Mouse (Mus musculus): Measurements from ENCODE around the gene Pea15a. TPM values are rescaled to one million over a fixed set of nuclear protein-coding genes. Genes with fewer than 3 reads are reported as not detected.

Pea15a gene
- polyA plus RNA-seq, 1 experiment from 2014 or later, result 87.4 TPM

DNA sequence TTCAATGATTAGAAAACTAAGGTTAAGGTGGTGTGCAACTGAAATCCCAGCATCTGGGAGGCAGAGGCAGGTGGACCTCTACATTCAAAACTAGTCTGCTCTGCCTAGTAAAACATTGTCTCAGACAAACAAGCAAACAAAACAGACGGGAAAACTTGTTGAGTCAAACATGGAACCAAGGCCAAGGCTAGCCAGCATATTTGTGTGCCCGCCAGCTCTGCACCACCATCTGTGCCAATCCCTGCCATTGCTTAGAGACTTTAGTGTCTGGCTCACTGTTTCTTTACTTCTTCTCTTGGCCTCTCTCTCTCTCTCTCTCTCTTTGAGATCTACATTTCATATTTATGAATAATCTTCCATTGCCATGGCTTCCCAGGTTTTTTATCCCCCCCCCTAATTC is 21.6 kb upstream of the Pea15a start:
- Histone ChIP-seq H3K4me1 (replicated peaks; ENCODE audit: control insufficient read depth, insufficient read depth, low read length) (no peaks in the 10 kb centered on the region), H3K27me3 (replicated peaks; ENCODE audit: control insufficient read depth, insufficient read depth, low read length) (no peaks in the 10 kb centered on the region), H3K36me3 (ENCODE audit: control insufficient read depth, insufficient read depth, low read length) (no peaks in the 10 kb centered on the region), H3K9me3 (ENCODE audit: control insufficient read depth, low read length) (no peaks in the 10 kb centered on the region), H3K27ac (ENCODE audit: low read depth) (no peak overlapping the region), H3K4me2 (ENCODE audit: low read length) (no peak overlapping the region), H3K4me3 (ENCODE audit: low read depth, low read length) (no peak overlapping the region), H3K9ac (ENCODE audit: low read length) (no peak overlapping the region)
- ATAC-seq (replicated peaks; ENCODE audit: low FRiP score, low TSS enrichment, low read depth) (no peak), DNase-seq (ENCODE audit: low spot score) (no peak)
- WGBS, result 88% methylated on average over 2 of the region's 2 CpGs

DNA sequence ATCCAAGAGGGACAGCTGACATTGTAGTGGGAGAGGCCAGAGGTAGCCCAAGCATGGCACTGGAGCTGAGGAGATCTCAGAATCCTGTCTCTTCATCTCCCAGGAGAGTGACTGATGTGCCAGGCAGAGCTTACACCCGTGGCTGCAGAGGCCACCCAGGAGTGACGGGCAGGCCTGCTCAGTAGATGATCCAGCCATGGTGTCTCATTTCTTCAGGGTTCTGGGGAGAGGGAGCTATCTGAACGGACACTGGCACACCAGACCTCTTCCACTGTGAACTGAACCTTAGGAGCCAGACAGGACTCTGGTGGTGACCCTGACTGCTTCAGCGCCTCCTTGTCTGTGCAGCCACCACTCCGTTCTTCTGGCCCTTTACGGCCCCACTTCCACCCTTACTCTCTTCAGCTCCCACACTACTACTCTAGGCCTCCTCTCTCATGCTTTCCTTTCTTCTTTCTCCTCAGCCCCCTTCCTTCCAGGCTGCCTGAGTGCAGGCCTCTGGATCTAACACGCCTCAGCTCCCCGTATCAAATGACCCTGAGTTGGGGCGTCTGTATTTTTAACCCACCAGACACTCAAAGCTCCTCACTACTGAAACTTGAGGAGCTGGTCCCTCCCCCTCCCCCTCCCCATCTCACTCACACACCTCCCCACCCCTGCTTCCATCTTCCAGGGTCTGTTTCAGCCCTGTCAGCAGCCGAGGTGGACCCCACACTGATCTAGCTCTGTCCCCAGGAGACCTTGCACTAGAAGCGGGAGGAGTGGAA is 14.9 kb upstream of the Pea15a start:
- DNase-seq (ENCODE audit: low spot score), result no peak
- H3K4me1 ChIP-seq (replicated peaks; ENCODE audit: control insufficient read depth, insufficient read depth, low read length), result peaks cover 39% of the 10 kb centered on the region
- peak overlapping the region; percentile 58 for H3K27ac ChIP-seq (ENCODE audit: low read depth)

DNA sequence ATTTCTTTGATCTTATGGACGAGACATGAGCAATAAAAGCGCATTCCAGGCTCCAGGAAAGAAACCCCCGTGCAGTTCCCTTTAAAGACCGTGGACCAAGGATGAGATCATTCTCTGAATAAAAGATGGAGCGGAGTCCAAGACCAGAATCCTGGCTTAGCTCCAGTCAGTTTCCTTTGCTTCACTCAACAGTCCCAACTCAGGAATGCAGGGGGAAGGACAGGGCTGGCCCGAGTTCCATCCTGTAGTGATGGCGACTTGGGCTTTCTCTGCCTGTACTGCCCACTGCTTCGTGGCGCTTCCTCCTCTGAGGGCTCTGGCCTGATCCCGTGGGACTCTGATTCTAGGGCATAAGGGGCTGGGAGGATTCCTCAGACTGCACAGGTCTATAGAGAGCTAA is 13.8 kb upstream of the Pea15a start:
- ATAC-seq (replicated peaks; ENCODE audit: low FRiP score, low TSS enrichment, low read depth) (peak; percentile 42), DNase-seq (ENCODE audit: low spot score) (peak; percentile 60)
- Histone ChIP-seq H3K4me3 (ENCODE audit: low read depth, low read length) (no peak overlapping the region), H3K27ac (ENCODE audit: low read depth) (peak overlapping the region; percentile 58), H3K36me3 (ENCODE audit: control insufficient read depth, insufficient read depth, low read length) (no peaks in the 10 kb centered on the region), H3K9me3 (ENCODE audit: control insufficient read depth, low read length) (no peaks in the 10 kb centered on the region), H3K27me3 (replicated peaks; ENCODE audit: control insufficient read depth, insufficient read depth, low read length) (no peaks in the 10 kb centered on the region), H3K9ac (ENCODE audit: low read length) (no peak overlapping the region), H3K4me1 (replicated peaks; ENCODE audit: control insufficient read depth, insufficient read depth, low read length) (peaks cover 39% of the 10 kb centered on the region), H3K4me2 (ENCODE audit: low read length) (no peak overlapping the region; the same call in 1 of the 2 replicates)
- 32% methylated on average over 10 of the region's 10 CpGs for WGBS

More for the DNA sequence above, 14.9 kb upstream of the Pea15a start:
- Histone ChIP-seq H3K9me3 (ENCODE audit: control insufficient read depth, low read length) (no peaks in the 10 kb centered on the region), H3K36me3 (ENCODE audit: control insufficient read depth, insufficient read depth, low read length) (no peaks in the 10 kb centered on the region), H3K4me3 (ENCODE audit: low read depth, low read length) (no peak overlapping the region), H3K4me2 (ENCODE audit: low read length) (no peak overlapping the region), H3K9ac (ENCODE audit: low read length) (no peak overlapping the region), H3K27me3 (replicated peaks; ENCODE audit: control insufficient read depth, insufficient read depth, low read length) (no peaks in the 10 kb centered on the region)
- ATAC-seq (replicated peaks; ENCODE audit: low FRiP score, low TSS enrichment, low read depth), result no peak
- WGBS, result 44% methylated on average over 11 of the region's 11 CpGs

DNA sequence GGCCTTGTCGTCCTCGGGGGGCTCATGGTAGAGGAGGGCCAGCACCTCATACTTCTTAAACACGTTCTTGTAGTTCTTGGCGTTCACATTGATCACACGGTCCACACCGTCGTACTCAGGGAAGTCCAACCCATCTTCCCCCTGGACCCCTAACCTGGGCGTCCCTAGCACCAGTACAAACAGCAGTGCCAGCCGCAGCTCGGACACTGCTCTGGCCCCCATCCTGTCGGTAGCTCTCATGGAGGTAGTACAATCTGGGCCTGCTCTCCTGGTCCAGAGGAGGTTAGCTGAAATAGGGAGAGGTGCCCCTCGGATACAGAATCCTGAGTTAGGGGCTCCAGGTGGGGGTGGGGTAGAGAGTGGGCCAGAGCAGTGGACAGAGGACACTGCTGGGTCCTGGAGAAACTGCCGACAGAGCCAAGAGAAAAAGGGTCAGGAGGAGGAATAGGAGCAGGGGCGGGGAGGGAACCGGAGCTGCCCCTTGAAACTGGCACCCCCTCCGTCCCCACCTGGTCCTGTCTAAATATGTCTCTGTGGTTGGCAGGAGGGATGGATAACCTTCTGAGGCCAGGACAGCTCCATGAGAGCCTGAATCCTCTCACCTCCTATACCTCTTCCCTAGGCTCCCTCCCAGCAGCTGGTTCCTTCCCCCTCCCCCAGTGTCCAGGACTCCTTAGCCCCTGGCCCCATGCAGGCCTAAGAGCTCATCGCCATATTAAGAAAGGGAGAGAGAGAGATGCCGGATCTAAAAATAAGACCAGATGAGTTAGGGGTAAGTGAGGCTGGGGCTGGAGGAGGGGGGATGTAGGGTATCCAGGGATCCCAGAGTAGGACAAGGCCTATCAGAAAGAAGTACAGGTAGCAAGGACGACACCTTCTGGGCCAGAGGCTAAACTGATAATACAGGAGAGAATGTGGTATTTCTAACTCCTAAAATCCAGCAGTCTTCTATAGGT is 13.1 kb upstream of the Pea15a start, which contains the start of gene Casq1:
Casq1 (minus strand) TSS at position 418 of the 956 bp plus-strand sequence.
- DNase-seq (ENCODE audit: low spot score) (no peak), ATAC-seq (replicated peaks; ENCODE audit: low FRiP score, low TSS enrichment, low read depth) (no peak)
- H3K4me3 ChIP-seq (ENCODE audit: low read depth, low read length), result no peak within 1 kb of the TSS
- peaks cover 39% of the 10 kb centered on the region for H3K4me1 ChIP-seq (replicated peaks; ENCODE audit: control insufficient read depth, insufficient read depth, low read length)
- no peaks in the 10 kb centered on the region for H3K27me3 ChIP-seq (replicated peaks; ENCODE audit: control insufficient read depth, insufficient read depth, low read length)
- H3K36me3 ChIP-seq (ENCODE audit: control insufficient read depth, insufficient read depth, low read length), result no peaks in the 10 kb centered on the region
- no peak within 1 kb of the TSS for H3K9ac ChIP-seq (ENCODE audit: low read length)
- no peak within 1 kb of the TSS; the same call in 1 of the 2 replicates for H3K4me2 ChIP-seq (ENCODE audit: low read length)
- peak within 1 kb of the TSS; percentile 58 for H3K27ac ChIP-seq (ENCODE audit: low read depth)
- H3K9me3 ChIP-seq (ENCODE audit: control insufficient read depth, low read length), result no peaks in the 10 kb centered on the region
- WGBS, result 81% methylated on average over 19 of the region's 19 CpGs

DNA sequence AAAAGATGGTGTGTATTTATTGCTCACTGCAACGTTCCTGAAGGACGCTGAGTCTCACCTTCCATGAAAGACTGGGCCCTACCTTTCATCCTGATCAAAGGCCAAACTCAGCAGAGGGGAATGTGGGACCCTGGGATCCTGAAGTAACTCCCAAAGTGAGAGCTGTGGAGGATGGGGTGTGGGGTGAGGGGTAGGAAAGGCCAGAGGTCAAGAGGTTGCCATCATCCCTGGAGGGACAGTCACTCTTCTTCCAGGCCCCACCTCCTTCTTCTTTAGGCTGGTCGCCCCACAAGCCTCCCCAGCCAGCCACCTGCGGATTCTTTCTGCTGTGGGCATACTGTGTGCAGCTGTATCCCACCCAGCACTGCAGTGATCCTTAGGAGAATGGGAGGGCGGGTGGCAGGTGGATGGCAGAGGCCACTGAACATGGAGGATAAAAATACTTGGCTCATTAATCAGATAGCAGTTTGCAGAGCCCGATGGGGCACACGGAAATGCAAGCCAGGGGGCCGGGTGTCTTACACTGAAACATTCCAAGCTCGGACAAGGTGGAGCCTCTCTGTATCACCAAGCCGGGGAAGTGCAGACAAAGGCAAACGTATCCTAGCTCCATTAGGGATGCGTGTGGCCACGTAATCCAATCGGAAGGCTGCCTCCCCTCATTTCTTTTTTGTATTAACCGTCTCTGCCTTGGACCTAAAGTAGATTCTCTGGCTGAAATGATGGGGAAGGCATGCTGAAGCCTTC is 11.7 kb upstream of the Pea15a start:
- Histone ChIP-seq H3K9ac (ENCODE audit: low read length) (no peak overlapping the region), H3K9me3 (ENCODE audit: control insufficient read depth, low read length) (no peaks in the 10 kb centered on the region), H3K27ac (ENCODE audit: low read depth) (no peak overlapping the region), H3K4me3 (ENCODE audit: low read depth, low read length) (no peak overlapping the region), H3K27me3 (replicated peaks; ENCODE audit: control insufficient read depth, insufficient read depth, low read length) (no peaks in the 10 kb centered on the region), H3K4me2 (ENCODE audit: low read length) (no peak overlapping the region), H3K4me1 (replicated peaks; ENCODE audit: control insufficient read depth, insufficient read depth, low read length) (peaks cover 39% of the 10 kb centered on the region), H3K36me3 (ENCODE audit: control insufficient read depth, insufficient read depth, low read length) (no peaks in the 10 kb centered on the region)
- DNase-seq (ENCODE audit: low spot score), result no peak
- WGBS, result 60% methylated on average over 15 of the region's 15 CpGs
- no peak for ATAC-seq (replicated peaks; ENCODE audit: low FRiP score, low TSS enrichment, low read depth)

DNA sequence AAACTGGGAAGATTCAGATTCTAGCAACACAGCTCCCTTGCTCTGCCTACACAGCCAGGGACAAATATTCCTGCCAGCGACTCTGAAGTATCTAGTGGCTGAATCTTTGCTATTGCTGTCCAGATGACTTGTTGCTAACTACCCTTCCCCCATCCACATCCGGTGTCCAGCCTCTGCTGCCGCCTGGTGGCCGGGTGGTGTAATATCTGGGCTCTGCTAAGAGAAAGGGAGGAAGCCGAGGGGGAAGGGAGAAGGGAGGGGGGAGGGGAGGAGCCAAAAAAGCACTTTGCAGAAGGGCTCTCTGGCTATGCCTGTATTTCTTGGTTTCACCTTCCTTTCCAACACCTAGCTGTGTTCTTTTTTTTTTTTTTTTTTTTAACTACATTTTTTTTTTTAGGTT is 10.5 kb upstream of the Pea15a start:
- Histone ChIP-seq H3K4me3 (ENCODE audit: low read depth, low read length) (no peak overlapping the region), H3K4me2 (ENCODE audit: low read length) (peak overlapping the region; percentile 40), H3K27me3 (replicated peaks; ENCODE audit: control insufficient read depth, insufficient read depth, low read length) (no peaks in the 10 kb centered on the region), H3K36me3 (ENCODE audit: control insufficient read depth, insufficient read depth, low read length) (no peaks in the 10 kb centered on the region), H3K9ac (ENCODE audit: low read length) (no peak overlapping the region), H3K9me3 (ENCODE audit: control insufficient read depth, low read length) (no peaks in the 10 kb centered on the region), H3K27ac (ENCODE audit: low read depth) (peak overlapping the region; percentile 74), H3K4me1 (replicated peaks; ENCODE audit: control insufficient read depth, insufficient read depth, low read length) (peaks cover 43% of the 10 kb centered on the region)
- ATAC-seq (replicated peaks; ENCODE audit: low FRiP score, low TSS enrichment, low read depth) (peak; percentile 56; the same call in 1 of the 2 replicates), DNase-seq (ENCODE audit: low spot score) (peak; percentile 98)
- 0% methylated on average over 5 of the region's 5 CpGs for WGBS

DNA sequence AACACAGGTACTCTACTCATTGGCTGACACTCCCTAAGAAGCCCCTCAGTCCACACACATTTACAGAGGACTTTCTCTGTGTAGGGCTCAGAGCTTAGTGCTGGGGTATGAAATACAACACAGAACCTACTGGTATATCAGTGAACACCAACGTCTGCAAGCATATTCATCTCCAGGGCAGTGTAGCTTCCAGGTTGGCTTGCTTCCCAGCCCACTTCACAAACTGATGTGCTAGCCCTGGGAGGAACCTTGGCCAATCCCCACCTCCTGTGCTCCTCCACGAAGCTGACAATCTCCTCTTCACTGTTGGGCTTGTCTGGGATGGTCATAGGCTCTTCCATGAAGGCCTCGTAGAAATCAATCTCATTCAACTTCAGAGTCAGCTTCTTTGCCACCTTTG is 8.1 kb upstream of the Pea15a start:
- Histone ChIP-seq H3K4me3 (ENCODE audit: low read depth, low read length) (no peak overlapping the region), H3K9me3 (ENCODE audit: control insufficient read depth, low read length) (no peaks in the 10 kb centered on the region), H3K4me1 (replicated peaks; ENCODE audit: control insufficient read depth, insufficient read depth, low read length) (peaks cover 20% of the 10 kb centered on the region), H3K27ac (ENCODE audit: low read depth) (no peak overlapping the region), H3K27me3 (replicated peaks; ENCODE audit: control insufficient read depth, insufficient read depth, low read length) (no peaks in the 10 kb centered on the region), H3K4me2 (ENCODE audit: low read length) (no peak overlapping the region), H3K36me3 (ENCODE audit: control insufficient read depth, insufficient read depth, low read length) (no peaks in the 10 kb centered on the region), H3K9ac (ENCODE audit: low read length) (no peak overlapping the region)
- no peak for ATAC-seq (replicated peaks; ENCODE audit: low FRiP score, low TSS enrichment, low read depth)
- 55% methylated on average over 3 of the region's 3 CpGs for WGBS
- no peak for DNase-seq (ENCODE audit: low spot score)

DNA sequence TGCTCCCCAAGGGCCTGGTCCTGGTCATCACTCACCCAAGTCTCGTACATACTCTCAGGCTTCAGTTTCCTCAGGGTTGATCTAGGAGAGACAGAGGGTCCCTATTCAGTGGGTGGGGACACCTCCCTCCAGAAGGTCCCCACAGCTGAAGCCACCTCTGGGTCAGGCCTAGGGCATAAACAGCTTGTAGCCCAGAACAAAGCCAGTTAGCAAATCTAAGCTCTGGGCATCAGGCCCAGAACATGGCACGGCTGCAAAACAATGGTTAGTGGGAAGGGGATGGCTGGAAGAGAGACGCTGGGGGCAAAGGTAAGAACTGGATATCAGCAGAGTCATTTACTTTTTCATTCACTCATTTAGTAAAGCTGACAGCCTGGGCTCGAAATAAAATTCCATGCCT is 7.2 kb upstream of the Pea15a start:
- no peak overlapping the region for H3K9ac ChIP-seq (ENCODE audit: low read length)
- no peaks in the 10 kb centered on the region for H3K9me3 ChIP-seq (ENCODE audit: control insufficient read depth, low read length)
- 76% methylated on average over 4 of the region's 4 CpGs for WGBS
- no peak overlapping the region for H3K4me3 ChIP-seq (ENCODE audit: low read depth, low read length)
- H3K27me3 ChIP-seq (replicated peaks; ENCODE audit: control insufficient read depth, insufficient read depth, low read length), result no peaks in the 10 kb centered on the region
- no peak overlapping the region for H3K27ac ChIP-seq (ENCODE audit: low read depth)
- no peaks in the 10 kb centered on the region for H3K36me3 ChIP-seq (ENCODE audit: control insufficient read depth, insufficient read depth, low read length)
- no peak overlapping the region for H3K4me2 ChIP-seq (ENCODE audit: low read length)
- DNase-seq (ENCODE audit: low spot score) (no peak), ATAC-seq (replicated peaks; ENCODE audit: low FRiP score, low TSS enrichment, low read depth) (no peak)
- peaks cover 12% of the 10 kb centered on the region; the same call in 1 of the 2 replicates for H3K4me1 ChIP-seq (replicated peaks; ENCODE audit: control insufficient read depth, insufficient read depth, low read length)
